Mouse (Mus musculus) megakaryocyte, embryonic 14.5 days (primary cell): ENCODE measurements around the gene Ankrd17.

Experiments
- FLI1 ChIP-seq: IDR thresholded peaks from 2 replicates; pipeline ENCODE4 v1.6.1; 2012; ENCODE audit warnings: low read length, inconsistent platforms, mixed read lengths
- GATA1 ChIP-seq: IDR thresholded peaks from 3 replicates; pipeline ENCODE4 v1.6.1; 2012; ENCODE audit warnings: mixed read lengths, low read length, inconsistent platforms, borderline replicate concordance

- TF ChIP-seq GATA1, result no peak
- no peak for TF ChIP-seq FLI1
These were observed 139.7 kb downstream of the Ankrd17 start for GRCm38 (mm10) chr5:90226696-90227095.
